Mouse (Mus musculus) spleen, postnatal 36 days (tissue): ENCODE data around the gene Pbxip1.

Experiments
- DNase-seq, 2 experiments: peaks; one replicate each; pipeline ENCODE4 v3.0.0; 2022; ENCODE audit warnings: low spot score in 2 of 2, mixed read lengths in 1 of 2

Gene Pbxip1

GRCm38 (mm10) chr3:89486111-89486510 lies 49.6 kb downstream of the Pbxip1 start:
- DNase-seq = no peak

GRCm38 (mm10) chr3:89486916-89487702 lies 50.6 kb downstream of the Pbxip1 start:
- DNase-seq = no peak

DNA sequence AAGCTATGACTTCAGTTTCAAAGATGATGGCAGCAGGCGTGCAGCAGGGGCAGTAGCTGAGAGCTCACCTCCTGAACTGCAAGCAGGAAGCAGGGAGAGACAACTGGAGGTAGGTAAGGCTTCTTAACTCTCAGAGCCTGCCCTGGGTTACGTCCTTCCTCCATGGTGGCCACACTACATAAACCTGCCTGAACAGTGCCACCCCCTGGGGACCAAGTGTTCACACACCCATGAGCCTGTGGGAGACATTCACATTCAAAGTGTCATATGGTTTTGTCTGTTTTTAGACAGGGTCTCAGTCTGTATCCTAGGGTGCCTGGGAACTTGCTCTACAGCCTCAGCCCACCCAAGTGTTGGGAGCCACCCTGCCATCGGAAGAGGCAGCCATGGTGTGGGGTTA lies 54.3 kb downstream of the Pbxip1 start:
- no peak for DNase-seq

DNA sequence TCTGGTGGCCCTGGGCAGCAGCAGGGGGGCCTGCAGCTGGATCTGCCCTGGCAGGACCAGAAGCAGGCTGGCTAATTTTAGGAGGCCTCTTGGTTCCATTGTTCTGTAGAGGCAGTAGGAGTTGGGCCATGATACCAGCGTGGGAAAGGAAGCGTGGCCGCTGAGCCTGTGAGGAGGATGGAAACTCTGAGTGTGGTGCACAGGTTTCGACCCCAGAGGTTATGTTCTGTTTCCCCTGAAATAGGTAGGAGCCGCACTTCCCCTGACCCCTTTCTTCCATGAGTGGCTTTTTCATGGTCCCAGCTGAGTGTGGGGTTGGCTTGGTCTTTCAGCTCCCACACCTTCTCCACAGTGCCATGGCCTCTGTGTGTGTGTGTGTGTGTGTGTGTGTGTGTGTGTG lies 55.1 kb downstream of the Pbxip1 start:
- DNase-seq = no peak

- DNase-seq = no peak
These were observed 56.2 kb downstream of the Pbxip1 start for GRCm38 (mm10) chr3:89492701-89493151.

- DNase-seq = no peak
These were observed 58.1 kb downstream of the Pbxip1 start for GRCm38 (mm10) chr3:89494630-89495029.

GRCm38 (mm10) chr3:89496366-89496765 lies 59.9 kb downstream of the Pbxip1 start:
- DNase-seq = no peak

- DNase-seq = no peak
These were observed 63.2 kb downstream of the Pbxip1 start for GRCm38 (mm10) chr3:89499696-89500095.
